ENCODE assay signal across 13 mouse cellular contexts in genomic region chr17:64060529-64060928, GRCm38 (mm10).
DNase-seq lines count a peak whose midpoint lies in the region; ATAC-seq and TF ChIP-seq lines count a peak whose summit lies in the region.
"Had no signal": no experiment of that assay in that cellular context is flagged by ENCODE, and none has a peak within 500 bp of the region (broad histone marks: within the 10 kb centered on the region; RNA-seq: fewer than 3 reads in every experiment).

No protein-coding gene starts in this region.

- no peak overlapping the region for H3K27ac ChIP-seq in heart, embryonic 11.5 days (ENCODE audit: low read depth, low read length)
- no peak overlapping the region for H3K27ac ChIP-seq in liver, adult 2 months (replicated peaks; ENCODE audit: insufficient read depth, low read depth, low read length)
- H3K27ac ChIP-seq in liver, embryonic 11.5 days (ENCODE audit: low read depth, low read length), result no peak overlapping the region
- H3K27ac ChIP-seq in stomach, embryonic 14.5 days (ENCODE audit: low read length), result no peak overlapping the region
- H3K27ac ChIP-seq: embryonic facial prominence, embryonic 13.5 days; neural tube, embryonic 12.5 days had no signal

- no peak for TF ChIP-seq CTCF in liver, adult 2 months (IDR thresholded peaks at IDR 0.05; ENCODE audit: low read depth, low read length)

- intact Hi-C loops in heart, postnatal 14 days (cut with DNase I), result no loop called here

- H3K4me1 ChIP-seq in heart, embryonic 11.5 days (ENCODE audit: control insufficient read depth, insufficient read depth, low read length), result no peaks in the 10 kb centered on the region
- H3K4me1 ChIP-seq in liver, adult 2 months (ENCODE audit: control insufficient read depth, insufficient read depth, low read length), result peaks cover 2% of the 10 kb centered on the region; the same call in 1 of the 2 replicates
- no peaks in the 10 kb centered on the region for H3K4me1 ChIP-seq in liver, embryonic 11.5 days (replicated peaks; ENCODE audit: control insufficient read depth, insufficient read depth, low read length)
- no peaks in the 10 kb centered on the region for H3K4me1 ChIP-seq in stomach, embryonic 14.5 days (ENCODE audit: control insufficient read depth, insufficient read depth, low read length)
- H3K4me1 ChIP-seq: embryonic facial prominence, embryonic 13.5 days; neural tube, embryonic 12.5 days had no signal

- H3K4me3 ChIP-seq in heart, embryonic 11.5 days (ENCODE audit: low read depth, low read length), result no peak overlapping the region
- no peak overlapping the region for H3K4me3 ChIP-seq in liver, adult 2 months (ENCODE audit: insufficient read depth, low read depth, low read length)
- no peak overlapping the region for H3K4me3 ChIP-seq in liver, embryonic 11.5 days (ENCODE audit: low read depth, low read length)
- H3K4me3 ChIP-seq in stomach, embryonic 14.5 days (ENCODE audit: low read depth, low read length), result no peak overlapping the region
- H3K4me3 ChIP-seq: embryonic facial prominence, embryonic 13.5 days; neural tube, embryonic 12.5 days had no signal

- H3K9ac ChIP-seq in heart, embryonic 11.5 days (ENCODE audit: low read depth, low read length), result no peak overlapping the region
- H3K9ac ChIP-seq in liver, adult 2 months (ENCODE audit: low read depth, low read length), result no peak overlapping the region
- no peak overlapping the region for H3K9ac ChIP-seq in liver, embryonic 11.5 days (ENCODE audit: low read depth, low read length)
- no peak overlapping the region for H3K9ac ChIP-seq in stomach, embryonic 14.5 days (replicated peaks; ENCODE audit: low read depth, low read length)
- H3K9ac ChIP-seq: embryonic facial prominence, embryonic 13.5 days; neural tube, embryonic 12.5 days had no signal

- H3K79me2 ChIP-seq in liver, adult 2 months (ENCODE audit: control insufficient read depth, insufficient read depth, low read length), result no peaks in the 10 kb centered on the region

- H3K27me3 ChIP-seq in heart, embryonic 11.5 days (ENCODE audit: control insufficient read depth, insufficient read depth, low read length), result no peaks in the 10 kb centered on the region
- no peaks in the 10 kb centered on the region for H3K27me3 ChIP-seq in liver, adult 2 months (ENCODE audit: control insufficient read depth, insufficient read depth, low read length)
- H3K27me3 ChIP-seq in liver, embryonic 11.5 days (replicated peaks; ENCODE audit: control insufficient read depth, insufficient read depth, low read length), result no peaks in the 10 kb centered on the region
- H3K27me3 ChIP-seq in stomach, embryonic 14.5 days (ENCODE audit: control insufficient read depth, insufficient read depth, low read length), result no peaks in the 10 kb centered on the region
- H3K27me3 ChIP-seq: embryonic facial prominence, embryonic 13.5 days; neural tube, embryonic 12.5 days had no signal

- no peak for TF ChIP-seq POLR2A in liver, adult 2 months (IDR thresholded peaks at IDR 0.05; ENCODE audit: extremely low read depth, insufficient read depth, low read length)

- DNase-seq in heart, postnatal 14 days, result no peak
- DNase-seq in liver, adult 2 months (ENCODE audit: extremely low read depth, low read depth, low spot score), result peak; percentile 69
- DNase-seq in liver, embryonic 11.5 days (ENCODE audit: low spot score), result no peak
- DNase-seq in brain, adult 2 months (ENCODE audit: low read depth, low spot score), result peak; percentile 24
- DNase-seq in thymus, postnatal 25 days, result no peak
- no peak for DNase-seq in ovary, postnatal 14 days (ENCODE audit: low spot score)
- DNase-seq: cerebellum, adult 8-10 months; lung, adult 18-20 months; right cerebral cortex, postnatal 4 days had no signal

- no peaks in the 10 kb centered on the region for H3K9me3 ChIP-seq in heart, embryonic 11.5 days (replicated peaks; ENCODE audit: control insufficient read depth, low read length)
- H3K9me3 ChIP-seq in liver, embryonic 11.5 days (ENCODE audit: control insufficient read depth, low read length), result no peaks in the 10 kb centered on the region
- H3K9me3 ChIP-seq in stomach, embryonic 14.5 days (ENCODE audit: control insufficient read depth, low read depth, low read length), result no peaks in the 10 kb centered on the region
- H3K9me3 ChIP-seq: embryonic facial prominence, embryonic 13.5 days; neural tube, embryonic 12.5 days had no signal

- no peaks in the 10 kb centered on the region for H3K36me3 ChIP-seq in heart, embryonic 11.5 days (ENCODE audit: control insufficient read depth, insufficient read depth, low read length)
- H3K36me3 ChIP-seq in liver, adult 2 months (ENCODE audit: control insufficient read depth, insufficient read depth, low read length), result no peaks in the 10 kb centered on the region
- H3K36me3 ChIP-seq in liver, embryonic 11.5 days (ENCODE audit: control insufficient read depth, insufficient read depth, low read length), result no peaks in the 10 kb centered on the region
- H3K36me3 ChIP-seq in stomach, embryonic 14.5 days (ENCODE audit: control insufficient read depth, insufficient read depth, low read length), result no peaks in the 10 kb centered on the region
- H3K36me3 ChIP-seq: neural tube, embryonic 12.5 days had no signal

- no peak overlapping the region for H3K4me2 ChIP-seq in heart, embryonic 11.5 days
- no peak overlapping the region for H3K4me2 ChIP-seq in liver, embryonic 11.5 days
- H3K4me2 ChIP-seq in stomach, embryonic 14.5 days (replicated peaks; ENCODE audit: low read depth, low read length), result no peak overlapping the region
- H3K4me2 ChIP-seq: embryonic facial prominence, embryonic 13.5 days; neural tube, embryonic 12.5 days had no signal

- ATAC-seq in heart, embryonic 11.5 days (replicated peaks; ENCODE audit: insufficient number of reproducible peaks, low FRiP score, low TSS enrichment), result peak; percentile 55; the same call in 1 of the 2 replicates
- no peak for ATAC-seq in liver, embryonic 11.5 days (replicated peaks; ENCODE audit: low FRiP score)
- ATAC-seq in stomach, embryonic 14.5 days (ENCODE audit: insufficient number of reproducible peaks, insufficient read depth, low FRiP score, low read depth), result peak; percentile 67

Comparison
In these comparisons a context has a peak if more than half of its experiments do, and no peak if none do; other contexts are left out.
1. DNase-seq: peak in liver, adult 2 months (single experiment) and brain, adult 2 months (single experiment); none in heart, postnatal 14 days (0 of 2), liver, embryonic 11.5 days (single experiment), thymus, postnatal 25 days (single experiment) and ovary, postnatal 14 days (single experiment).